ENCODE assay signal across 28 mouse cellular contexts in the genomic region with DNA sequence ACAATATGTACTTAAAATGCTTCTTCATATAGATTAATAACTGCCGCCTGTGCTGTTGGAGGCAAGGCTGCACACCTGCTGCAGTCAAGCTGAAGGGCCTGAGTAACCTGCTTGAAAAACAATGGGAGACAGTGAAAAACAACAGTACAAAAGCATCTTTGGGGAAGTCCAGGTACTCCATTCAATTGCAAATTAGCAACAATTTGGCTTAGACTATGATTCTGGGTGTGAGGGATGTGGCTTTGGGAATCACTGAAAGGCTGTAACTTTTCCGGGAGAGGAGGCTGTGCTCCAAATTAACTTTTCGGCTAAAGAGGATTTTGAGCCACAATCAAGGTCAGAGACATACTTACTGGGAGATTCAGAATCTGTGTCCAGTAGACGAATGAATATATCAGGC. TPM values are rescaled to one million over a fixed set of nuclear protein-coding genes. Genes with fewer than 3 reads are reported as not detected.
DNase-seq lines count a peak whose midpoint lies in the region; ATAC-seq and TF ChIP-seq lines count a peak whose summit lies in the region.
"Had no signal": no experiment of that assay in that cellular context is flagged by ENCODE, and none has a peak within 500 bp of the region (broad histone marks: within the 10 kb centered on the region; RNA-seq: fewer than 3 reads in every experiment).

No protein-coding gene starts in this region.

- no peaks in the 10 kb centered on the region for H3K9me3 ChIP-seq in heart, embryonic 10.5 days
- no peaks in the 10 kb centered on the region for H3K9me3 ChIP-seq in ES-E14 (ENCODE audit: control insufficient read depth, insufficient read depth, low read depth, low read length)
- H3K9me3 ChIP-seq in intestine, embryonic 15.5 days = no peaks in the 10 kb centered on the region
- H3K9me3 ChIP-seq: embryonic facial prominence, embryonic 10.5 days; embryonic facial prominence, embryonic 12.5 days; forebrain, embryonic 13.5 days; forebrain, embryonic 15.5 days had no signal

- no peak overlapping the region for H3K4me2 ChIP-seq in intestine, embryonic 15.5 days (replicated peaks)
- H3K4me2 ChIP-seq: embryonic facial prominence, embryonic 12.5 days; forebrain, embryonic 13.5 days; forebrain, embryonic 15.5 days had no signal

- no peak overlapping the region for H3K9ac ChIP-seq in ES-E14 (ENCODE audit: insufficient read depth, low read depth, low read length, poor library complexity, severe bottlenecking)
- no peak overlapping the region for H3K9ac ChIP-seq in intestine, embryonic 15.5 days
- H3K9ac ChIP-seq: embryonic facial prominence, embryonic 12.5 days; forebrain, embryonic 13.5 days; forebrain, embryonic 15.5 days; forebrain, postnatal 0 days had no signal

- DNase-seq in heart, adult 11 months = peak; percentile 36
- DNase-seq in heart, embryonic 10.5 days (ENCODE audit: low spot score) = no peak
- peak; percentile 59 for DNase-seq in ES-E14 (ENCODE audit: low read depth, low spot score)
- DNase-seq in ZHBTc4 (ENCODE audit: low read depth, low spot score) = peak; percentile 84
- no peak for DNase-seq in urinary bladder, adult 2 months (ENCODE audit: low spot score)
- DNase-seq: adrenal gland, postnatal 25 days; B cell, adult 2 months; cerebellum, adult 11-12 months; cerebellum, adult 2 months; cerebellum, adult 9-10 months; cerebellum, postnatal 10 days; cerebellum, postnatal 25 days; forebrain, postnatal 0 days had no signal

- in situ Hi-C loops in ES-E14 (cut with MboI; ENCODE audit: low sequenced_read_pairs in 2 of 2, unreplicated experiment in 2 of 2) = no loop called here

- no peak overlapping the region for H3K27ac ChIP-seq in heart, embryonic 10.5 days
- peak overlapping the region; percentile 63 for H3K27ac ChIP-seq in ES-E14 (ENCODE audit: insufficient read depth, low read depth, low read length, poor library complexity, severe bottlenecking)
- no peak overlapping the region for H3K27ac ChIP-seq in intestine, embryonic 15.5 days
- H3K27ac ChIP-seq: embryonic facial prominence, embryonic 10.5 days; embryonic facial prominence, embryonic 12.5 days; forebrain, embryonic 13.5 days; forebrain, embryonic 15.5 days had no signal

- WGBS in heart, embryonic 10.5 days = 90% methylated on average over 4 of the region's 4 CpGs
- WGBS in intestine, embryonic 15.5 days = 98% methylated on average over 4 of the region's 4 CpGs

- no peak overlapping the region for H3K4me3 ChIP-seq in heart, embryonic 10.5 days
- H3K4me3 ChIP-seq in ES-E14 (ENCODE audit: insufficient read depth in 1 of 2, low read depth in 1 of 2, low read length in 2 of 2, poor library complexity in 1 of 2, severe bottlenecking in 1 of 2) = no peak overlapping the region
- no peak overlapping the region for H3K4me3 ChIP-seq in intestine, embryonic 15.5 days (replicated peaks)
- H3K4me3 ChIP-seq: embryonic facial prominence, embryonic 10.5 days; embryonic facial prominence, embryonic 12.5 days; forebrain, embryonic 13.5 days; forebrain, embryonic 15.5 days had no signal

- H3K36me3 ChIP-seq in heart, embryonic 10.5 days = no peaks in the 10 kb centered on the region
- no peaks in the 10 kb centered on the region for H3K36me3 ChIP-seq in ES-E14 (ENCODE audit: control insufficient read depth, insufficient read depth, low read length, poor library complexity, severe bottlenecking)
- no peaks in the 10 kb centered on the region for H3K36me3 ChIP-seq in intestine, embryonic 15.5 days
- H3K36me3 ChIP-seq: embryonic facial prominence, embryonic 10.5 days; embryonic facial prominence, embryonic 12.5 days; forebrain, embryonic 15.5 days had no signal

- no peaks in the 10 kb centered on the region for H3K4me1 ChIP-seq in heart, embryonic 10.5 days
- H3K4me1 ChIP-seq in ES-E14 (ENCODE audit: control insufficient read depth in 2 of 2, insufficient read depth in 2 of 2, low read length in 2 of 2, poor library complexity in 1 of 2) = peaks cover 0 to 2% of the 10 kb centered on the region in 2 experiments; a peak in 1 of 4 replicates
- H3K4me1 ChIP-seq in intestine, embryonic 15.5 days (replicated peaks) = no peaks in the 10 kb centered on the region
- H3K4me1 ChIP-seq: embryonic facial prominence, embryonic 10.5 days; embryonic facial prominence, embryonic 12.5 days; forebrain, embryonic 13.5 days; forebrain, embryonic 15.5 days had no signal

- H3K27me3 ChIP-seq in heart, embryonic 10.5 days (ENCODE audit: insufficient read depth, poor library complexity, severe bottlenecking) = no peaks in the 10 kb centered on the region
- no peaks in the 10 kb centered on the region for H3K27me3 ChIP-seq in intestine, embryonic 15.5 days (replicated peaks)
- H3K27me3 ChIP-seq: CH12.LX; embryonic facial prominence, embryonic 12.5 days; forebrain, embryonic 13.5 days; forebrain, embryonic 15.5 days had no signal

- ATAC-seq in inflammation-experienced regulatory T-cells, adult 6 months = no peak
- no peak for ATAC-seq in intestine, embryonic 15.5 days
- ATAC-seq: CD4-positive, CD25-positive, alpha-beta regulatory T cell, adult 4 months; forebrain, embryonic 13.5 days; forebrain, embryonic 15.5 days; forebrain, postnatal 0 days had no signal

TF ChIP-seq in ES-E14, 5 proteins besides CTCF, POLR2A, EP300 and RAD21:
- TF ChIP-seq CHD2 (IDR thresholded peaks at IDR 0.05; ENCODE audit: low read depth, low read length) (no peak), ZNF384 (IDR thresholded peaks at IDR 0.05; ENCODE audit: low read depth, low read length) (no peak), HCFC1 (IDR thresholded peaks at IDR 0.05; ENCODE audit: borderline replicate concordance, insufficient read depth, low read length) (0 out of 2 replicates have a peak, but pooled peaks have one; percentile 22), ZC3H11A (IDR thresholded peaks at IDR 0.05; ENCODE audit: borderline replicate concordance, low read depth, low read length) (no peak), MAFK (IDR thresholded peaks at IDR 0.05; ENCODE audit: insufficient read depth, low read depth, low read length) (no peak)

RNA-seq across cellular contexts. Expression of gene Slc7a12, which starts 33.8 kb away (rescaled TPM):
- polyA plus RNA-seq in heart, embryonic 10.5 days (2016; fragmentation: Nextera tagmentation; extraction: Ambion mirVana) = not detected in 2 replicates
- total RNA-seq in ES-E14 (2012; rRNA removed) = not detected in 2 replicates
- not detected for polyA plus RNA-seq in inflammation-experienced regulatory T-cells, adult 6 months (2017; shearing (Covaris generic))
- polyA plus RNA-seq in urinary bladder, adult 2 months (2012; rRNA removed) = not detected in 2 replicates
- not detected in 2 replicates for polyA plus RNA-seq in intestine, embryonic 15.5 days (2015; fragmentation: Nextera tagmentation; extraction: Ambion mirVana)
- total RNA-seq: adrenal gland, adult 2 months; adrenal gland, postnatal 10 days; adrenal gland, postnatal 25 days; CH12.LX; forebrain, postnatal 0 days; MEL had no signal
- polyA plus RNA-seq: adrenal gland, adult 2 months; brain, embryonic 14.5 days; CD4-positive, CD25-positive, alpha-beta regulatory T cell, adult 4 months; cerebellum, adult 2 months; cortical plate, adult 2 months; embryonic facial prominence, embryonic 10.5 days; embryonic facial prominence, embryonic 12.5 days; embryonic facial prominence, embryonic 14.5 days; forebrain, embryonic 11.5 days; forebrain, embryonic 13.5 days; forebrain, embryonic 15.5 days; forebrain, postnatal 0 days had no signal

Comparison
In these comparisons a context has a peak if more than half of its experiments do, and no peak if none do; other contexts are left out.
1. DNase-seq: peak in heart, adult 11 months (single experiment), ES-E14 (single experiment) and ZHBTc4 (single experiment); none in heart, embryonic 10.5 days (single experiment) and urinary bladder, adult 2 months (single experiment).